Mouse (Mus musculus) lung, embryonic 16.5 days (tissue): Measurements from ENCODE around the gene Grk4. TPM values are rescaled to one million over a fixed set of nuclear protein-coding genes. Genes with fewer than 3 reads are reported as not detected.
"Not testable (repeated sequence)": the region's sequence is repeated elsewhere in the genome, so short reads cannot be mapped to it uniquely, and the experiment has no call there.

Experiments
- ATAC-seq: fragments of 200-750 bp; cut with Nextera tagmentation; 2 replicates; pipeline ENCODE4 v1.8.0; 2017; ENCODE audit warnings: low read depth, mild to moderate bottlenecking, moderate library complexity
- H3K27ac ChIP-seq: fragments of 300-500 bp; sonication (generic); 2 replicates; pipeline ENCODE4 v1.5.1; 2014; ENCODE audit warnings: mild to moderate bottlenecking, control low read depth, low read length
- H3K27me3 ChIP-seq: fragments of 300-500 bp; sonication (generic); 2 replicates; pipeline ENCODE4 v1.6.1; 2014; ENCODE audit warnings: low read depth, low read length, mixed read lengths; ENCODE audit not compliant: control insufficient read depth, insufficient read depth
- H3K36me3 ChIP-seq: fragments of 300-500 bp; sonication (generic); 2 replicates; pipeline ENCODE4 v1.6.1; 2014; ENCODE audit warnings: low read length; ENCODE audit not compliant: control insufficient read depth, insufficient read depth
- H3K4me1 ChIP-seq: fragments of 300-500 bp; sonication (generic); replicated peaks from 2 replicates; pipeline ENCODE4 v1.6.1; 2014; ENCODE audit warnings: low read length, mixed read lengths; ENCODE audit not compliant: control insufficient read depth, insufficient read depth
- H3K4me2 ChIP-seq: fragments of 300-500 bp; sonication (generic); 2 replicates; pipeline ENCODE4 v1.6.1; 2014; ENCODE audit warnings: low read depth, low read length, control low read depth
- H3K4me3 ChIP-seq: fragments of 300-500 bp; sonication (generic); 2 replicates; pipeline ENCODE4 v1.5.1; 2014; ENCODE audit warnings: mild to moderate bottlenecking, low read length, control low read depth
- H3K9ac ChIP-seq: fragments of 300-500 bp; sonication (generic); 2 replicates; pipeline ENCODE4 v1.6.1; 2014; ENCODE audit warnings: low read length, control low read depth
- H3K9me3 ChIP-seq: fragments of 300-500 bp; sonication (generic); 2 replicates; pipeline ENCODE4 v1.6.1; 2016; ENCODE audit warnings: low read length; ENCODE audit not compliant: control insufficient read depth
- WGBS: fragments of 180-500 bp; shearing (Covaris S2); extraction: QIAGEN DNeasy Blood & Tissue Kit; methylation state at CpG from one replicate; pipeline ENCODE4 v1.1.7; 2014; 5-methylcytosine and 5-hydroxymethylcytosine counted together
- polyA plus RNA-seq: library from polyadenylated mRNA; unstranded; fragments of >200 nt; fragmentation: Nextera tagmentation; extraction: Ambion mirVana; gene quantifications from 2 replicates; pipeline ENCODE4 v1.2.1, GENCODE M21; 2015

Grk4 gene
- polyA plus RNA-seq, 1 experiment from 2014 or later: 3.1 TPM

GRCm38 (mm10) chr5:34689868-34690267 is 29.7 kb downstream of the Grk4 start:
- Histone ChIP-seq H3K36me3 (no peaks in the 10 kb centered on the region), H3K27me3 (no peaks in the 10 kb centered on the region), H3K9ac (no peak overlapping the region), H3K9me3 (no peaks in the 10 kb centered on the region), H3K4me1 (no peaks in the 10 kb centered on the region), H3K4me2 (no peak overlapping the region), H3K4me3 (no peak overlapping the region), H3K27ac (no peak overlapping the region)
- no peak for ATAC-seq
- 94% methylated on average over 1 of the region's 1 CpGs for whole genome bisulfite sequencing

GRCm38 (mm10) chr5:34692782-34693181 is 32.6 kb downstream of the Grk4 start:
- Histone ChIP-seq H3K27ac (no peak overlapping the region), H3K27me3 (no peaks in the 10 kb centered on the region), H3K4me2 (no peak overlapping the region), H3K36me3 (no peaks in the 10 kb centered on the region), H3K9me3 (no peaks in the 10 kb centered on the region), H3K9ac (no peak overlapping the region), H3K4me1 (no peaks in the 10 kb centered on the region), H3K4me3 (no peak overlapping the region)
- WGBS: 55% methylated on average over 2 of the region's 2 CpGs
- ATAC-seq: no peak

- Histone ChIP-seq H3K27me3 (no peaks in the 10 kb centered on the region), H3K4me1 (no peaks in the 10 kb centered on the region), H3K27ac (no peak overlapping the region), H3K9me3 (no peaks in the 10 kb centered on the region), H3K4me2 (no peak overlapping the region), H3K36me3 (no peaks in the 10 kb centered on the region), H3K4me3 (no peak overlapping the region), H3K9ac (no peak overlapping the region)
- ATAC-seq: no peak
- 67% methylated on average over 5 of the region's 5 CpGs for WGBS
Measured at GRCm38 (mm10) chr5:34695521-34695920, 35.3 kb downstream of the Grk4 start.

GRCm38 (mm10) chr5:34708436-34708835 is 48.3 kb downstream of the Grk4 start:
- no peaks in the 10 kb centered on the region for H3K9me3 ChIP-seq
- no peak overlapping the region for H3K4me3 ChIP-seq
- H3K4me2 ChIP-seq: no peak overlapping the region
- no peaks in the 10 kb centered on the region for H3K27me3 ChIP-seq
- ATAC-seq: no peak
- H3K36me3 ChIP-seq: no peaks in the 10 kb centered on the region
- H3K4me1 ChIP-seq: no peaks in the 10 kb centered on the region
- 91% methylated on average over 1 of the region's 1 CpGs for WGBS
- no peak overlapping the region for H3K9ac ChIP-seq
- no peak overlapping the region for H3K27ac ChIP-seq

GRCm38 (mm10) chr5:34714371-34714770 is 54.2 kb downstream of the Grk4 start:
- not testable (repeated sequence) for H3K9me3 ChIP-seq, H3K4me3 ChIP-seq, H3K27ac ChIP-seq, H3K4me1 ChIP-seq, H3K36me3 ChIP-seq, H3K9ac ChIP-seq, H3K4me2 ChIP-seq, ATAC-seq, H3K27me3 ChIP-seq
- WGBS: 56% methylated on average over 3 of the region's 3 CpGs

GRCm38 (mm10) chr5:34714816-34715215 is 54.6 kb downstream of the Grk4 start:
- Histone ChIP-seq H3K4me2 (no peak overlapping the region), H3K36me3 (no peaks in the 10 kb centered on the region), H3K27ac (no peak overlapping the region), H3K4me3 (no peak overlapping the region), H3K27me3 (no peaks in the 10 kb centered on the region), H3K4me1 (no peaks in the 10 kb centered on the region), H3K9me3 (no peaks in the 10 kb centered on the region), H3K9ac (no peak overlapping the region)
- WGBS: 75% methylated on average over 5 of the region's 5 CpGs
- no peak for ATAC-seq

- H3K9ac ChIP-seq: no peak overlapping the region
- no peak overlapping the region for H3K27ac ChIP-seq
- H3K4me2 ChIP-seq: no peak overlapping the region
- no peak overlapping the region for H3K4me3 ChIP-seq
- no peaks in the 10 kb centered on the region for H3K36me3 ChIP-seq
- no peaks in the 10 kb centered on the region for H3K4me1 ChIP-seq
- no peaks in the 10 kb centered on the region for H3K27me3 ChIP-seq
- no peaks in the 10 kb centered on the region for H3K9me3 ChIP-seq
- no peak for ATAC-seq
Measured at GRCm38 (mm10) chr5:34729141-34729540, 69.0 kb downstream of the Grk4 start.

GRCm38 (mm10) chr5:34730255-34730654 is 70.1 kb downstream of the Grk4 start:
- no peak for ATAC-seq
- H3K4me1 ChIP-seq: no peaks in the 10 kb centered on the region
- no peaks in the 10 kb centered on the region for H3K9me3 ChIP-seq
- H3K36me3 ChIP-seq: no peaks in the 10 kb centered on the region
- H3K9ac ChIP-seq: no peak overlapping the region
- 29% methylated on average over 1 of the region's 1 CpGs for WGBS
- H3K27me3 ChIP-seq: no peaks in the 10 kb centered on the region
- no peak overlapping the region for H3K27ac ChIP-seq
- no peak overlapping the region for H3K4me2 ChIP-seq
- H3K4me3 ChIP-seq: no peak overlapping the region

- ATAC-seq: no peak
- 58% methylated on average over 3 of the region's 3 CpGs for WGBS
- Histone ChIP-seq H3K9me3 (no peaks in the 10 kb centered on the region), H3K27ac (no peak overlapping the region), H3K27me3 (no peaks in the 10 kb centered on the region), H3K9ac (no peak overlapping the region), H3K36me3 (no peaks in the 10 kb centered on the region), H3K4me1 (no peaks in the 10 kb centered on the region), H3K4me3 (no peak overlapping the region), H3K4me2 (no peak overlapping the region)
Measured at GRCm38 (mm10) chr5:34751477-34751876, 91.3 kb downstream of the Grk4 start.

GRCm38 (mm10) chr5:34758762-34759161 is 98.6 kb downstream of the Grk4 start:
- Histone ChIP-seq H3K4me1 (peaks cover 8% of the 10 kb centered on the region), H3K27ac (no peak overlapping the region), H3K27me3 (no peaks in the 10 kb centered on the region), H3K9ac (no peak overlapping the region), H3K36me3 (no peaks in the 10 kb centered on the region), H3K4me2 (no peak overlapping the region), H3K4me3 (no peak overlapping the region), H3K9me3 (no peaks in the 10 kb centered on the region)
- no peak for ATAC-seq
- 52% methylated on average over 1 of the region's 1 CpGs for WGBS
